Mouse (Mus musculus): ENCODE measurements around the gene Plcb3.

GRCm38 (mm10) chr19:6921647-6922567 is 54.4 kb downstream of the Plcb3 start, which contains the start of gene Esrra:
- TF ChIP-seq CTCF (IDR thresholded peaks at IDR 0.05; ENCODE audit: extremely low read depth, insufficient read length, insufficient replicate concordance, low read depth, low read length) (no peak), POLR2A (IDR thresholded peaks at IDR 0.05; ENCODE audit: low read depth, low read length) (peak; percentile 97)

Measured in small intestine, adult 2 months (tissue).